Mouse (Mus musculus) embryonic facial prominence, embryonic 13.5 days (tissue): ENCODE measurements at regions not wholly inside any gene's neighbourhood (a gene's known extent, or its start where the extent isn't known, plus 50 kb on each side); places are given as distances from the start of the nearest gene placed in this dataset.

Experiments
- ATAC-seq: fragments of 200-750 bp; cut with Nextera tagmentation; 2 replicates; pipeline ENCODE4 v1.8.0; 2017; ENCODE audit warnings: low read depth; ENCODE audit not compliant: insufficient number of reproducible peaks, insufficient read depth, low FRiP score, low TSS enrichment
- H3K27ac ChIP-seq: fragments of 300-500 bp; sonication (generic); 2 replicates; pipeline ENCODE4 v1.5.1; 2015; ENCODE audit warnings: moderate library complexity, mild to moderate bottlenecking, inconsistent platforms
- H3K27me3 ChIP-seq: fragments of 300-500 bp; sonication (generic); 2 replicates; pipeline ENCODE4 v1.6.1; 2015; ENCODE audit warnings: mild to moderate bottlenecking, inconsistent platforms
- H3K36me3 ChIP-seq: fragments of 300-500 bp; sonication (generic); 2 replicates; pipeline ENCODE4 v1.6.1; 2015; ENCODE audit warnings: mild to moderate bottlenecking, inconsistent platforms
- H3K4me1 ChIP-seq: fragments of 300-500 bp; sonication (generic); 2 replicates; pipeline ENCODE4 v1.6.1; 2015; ENCODE audit warnings: inconsistent platforms
- H3K4me2 ChIP-seq: fragments of 300-500 bp; sonication (generic); 2 replicates; pipeline ENCODE4 v1.6.1; 2015; ENCODE audit warnings: moderate library complexity, mild to moderate bottlenecking, inconsistent platforms
- H3K4me3 ChIP-seq: fragments of 300-500 bp; sonication (generic); 2 replicates; pipeline ENCODE4 v1.5.1; 2015; ENCODE audit warnings: mild to moderate bottlenecking, inconsistent platforms
- H3K9ac ChIP-seq: fragments of 300-500 bp; sonication (generic); 2 replicates; pipeline ENCODE4 v1.6.1; 2015; ENCODE audit warnings: mild to moderate bottlenecking, inconsistent platforms
- H3K9me3 ChIP-seq: fragments of 300-500 bp; sonication (generic); 2 replicates; pipeline ENCODE4 v1.6.1; 2016; ENCODE audit warnings: inconsistent platforms
- WGBS: fragments of 180-500 bp; shearing (Covaris S2); methylation state at CpG from one replicate; pipeline ENCODE4 v1.1.7; 2015; ENCODE audit warnings: mixed read lengths; 5-methylcytosine and 5-hydroxymethylcytosine counted together

DNA sequence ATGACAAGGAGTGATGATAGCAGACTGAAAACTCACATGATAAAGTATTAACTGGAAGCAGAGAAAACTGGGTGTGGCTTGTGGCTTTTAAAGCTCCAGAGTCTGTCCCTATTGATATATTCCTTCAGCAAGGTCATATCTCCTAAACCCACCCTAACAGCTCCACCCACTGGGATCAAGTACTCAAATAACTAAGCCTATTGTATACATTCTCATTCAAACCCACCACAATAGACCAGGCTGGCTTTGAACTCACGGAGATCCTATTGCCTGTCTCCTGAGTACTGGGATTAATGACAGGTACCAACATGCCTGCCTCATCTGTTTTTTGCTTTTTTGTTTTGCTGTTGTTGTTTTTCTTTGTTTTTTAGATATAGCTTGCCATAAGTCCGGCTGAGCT, 484.3 kb upstream of the Zfp462 start:
- Histone ChIP-seq H3K4me1 (no peaks in the 10 kb centered on the region), H3K27ac (no peak overlapping the region), H3K4me3 (no peak overlapping the region), H3K27me3 (no peaks in the 10 kb centered on the region), H3K36me3 (no peaks in the 10 kb centered on the region), H3K4me2 (no peak overlapping the region), H3K9me3 (no peaks in the 10 kb centered on the region), H3K9ac (no peak overlapping the region)
- no peak for ATAC-seq
- 72% methylated on average over 2 of the region's 2 CpGs for WGBS

DNA sequence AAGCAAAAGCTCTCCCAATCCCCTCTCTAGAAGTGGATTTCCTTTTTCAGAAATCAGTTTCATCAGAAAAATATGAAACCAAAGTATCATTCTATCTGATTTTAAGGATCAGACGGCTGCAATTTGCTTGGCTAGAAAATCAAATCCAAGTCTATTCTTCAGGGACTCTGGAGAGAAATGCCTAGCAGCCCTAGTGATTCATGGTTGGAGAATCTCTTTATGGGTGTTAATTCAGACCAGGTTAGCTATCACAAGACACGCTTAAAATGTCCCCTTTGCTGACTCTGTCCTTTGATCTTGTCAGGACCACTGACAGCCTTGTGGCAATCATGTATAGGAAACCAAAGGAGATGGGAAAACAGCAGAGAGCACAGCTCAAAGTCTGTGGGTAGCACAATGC, 475.7 kb upstream of the Zfp462 start:
- H3K4me1 ChIP-seq = peaks cover 22% of the 10 kb centered on the region
- no peak overlapping the region for H3K4me2 ChIP-seq
- no peaks in the 10 kb centered on the region for H3K36me3 ChIP-seq
- no peaks in the 10 kb centered on the region; the same call in 1 of the 2 replicates for H3K27me3 ChIP-seq
- H3K9ac ChIP-seq = no peak overlapping the region
- no peak overlapping the region for H3K27ac ChIP-seq
- 20% methylated on average over 2 of the region's 2 CpGs for WGBS
- H3K9me3 ChIP-seq = no peaks in the 10 kb centered on the region
- ATAC-seq = no peak
- no peak overlapping the region for H3K4me3 ChIP-seq

DNA sequence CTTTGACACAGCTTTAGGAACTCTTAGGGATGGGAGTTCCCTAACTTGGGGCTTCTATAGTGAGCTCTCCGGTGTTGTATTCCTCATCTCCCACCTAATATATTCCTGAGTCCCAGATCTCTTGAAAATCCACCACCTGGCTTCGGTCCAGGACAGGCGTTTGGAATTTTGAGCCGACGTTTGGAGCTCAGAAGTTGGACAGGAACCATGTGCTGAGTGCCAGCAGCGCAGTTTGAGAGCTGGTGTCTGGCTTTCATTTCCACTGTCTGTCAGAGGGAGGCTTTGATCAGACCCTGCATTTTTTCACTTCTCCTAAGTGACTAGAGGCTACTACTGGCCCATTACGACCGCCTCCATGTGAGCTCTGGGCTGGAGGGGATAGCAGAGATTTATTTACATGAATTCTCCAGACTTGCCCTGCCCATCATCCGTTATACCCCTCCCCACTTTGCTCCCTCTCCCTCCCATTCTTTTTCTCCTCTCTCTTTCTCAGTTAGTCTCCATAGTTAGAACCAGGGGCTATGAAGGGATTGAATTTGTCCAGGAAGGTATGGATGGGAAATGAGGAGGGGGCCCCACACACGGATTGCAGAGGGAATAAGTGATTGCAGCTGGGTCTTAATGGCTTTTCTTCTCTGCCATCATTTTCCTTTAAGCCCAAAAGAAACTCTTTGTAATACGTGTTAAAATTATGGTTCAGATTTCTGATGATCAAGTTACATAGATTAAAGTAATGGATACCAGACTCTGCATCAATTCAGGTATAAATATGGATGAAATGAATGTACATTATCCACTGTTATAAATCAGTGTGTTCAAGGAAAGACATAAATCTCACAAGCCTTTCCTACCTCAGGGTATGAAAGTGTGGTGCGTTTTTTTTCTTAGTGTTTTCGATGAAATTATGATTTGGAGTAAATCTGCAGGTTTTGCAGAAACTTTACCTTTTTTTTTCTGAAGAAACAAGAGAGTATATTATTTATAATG, 474.5 kb upstream of the Zfp462 start:
- Histone ChIP-seq H3K27ac (peak overlapping the region; percentile 77), H3K9me3 (no peaks in the 10 kb centered on the region), H3K4me3 (no peak overlapping the region), H3K4me2 (peak overlapping the region; percentile 41), H3K4me1 (peaks cover 22% of the 10 kb centered on the region), H3K36me3 (no peaks in the 10 kb centered on the region), H3K27me3 (no peaks in the 10 kb centered on the region; the same call in 1 of the 2 replicates), H3K9ac (no peak overlapping the region)
- peak; percentile 82 for ATAC-seq
- WGBS = 7% methylated on average over 13 of the region's 13 CpGs

DNA sequence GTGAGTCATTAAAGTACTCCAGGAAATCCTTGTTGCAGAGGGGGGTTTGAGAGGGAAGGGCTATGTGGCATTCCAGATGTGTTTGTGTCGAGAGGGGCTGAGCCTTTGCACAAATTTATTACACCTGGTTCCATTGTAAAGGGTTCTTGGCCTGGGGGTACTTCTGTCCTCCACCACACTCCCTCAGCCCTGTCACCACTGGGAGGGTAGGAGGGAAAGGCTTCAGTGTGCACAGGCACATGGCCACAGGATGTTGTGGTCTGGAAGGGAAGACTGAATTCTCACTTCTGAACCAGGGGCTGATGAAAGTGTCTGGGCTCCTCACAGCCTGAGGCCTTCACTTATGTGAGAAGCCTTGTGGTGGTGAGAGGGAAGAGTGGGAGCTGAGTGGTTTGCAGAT, 473.8 kb upstream of the Zfp462 start:
- 6% methylated on average over 1 of the region's 1 CpGs for WGBS
- H3K4me2 ChIP-seq = no peak overlapping the region
- ATAC-seq = peak; percentile 71; the same call in 1 of the 2 replicates

DNA sequence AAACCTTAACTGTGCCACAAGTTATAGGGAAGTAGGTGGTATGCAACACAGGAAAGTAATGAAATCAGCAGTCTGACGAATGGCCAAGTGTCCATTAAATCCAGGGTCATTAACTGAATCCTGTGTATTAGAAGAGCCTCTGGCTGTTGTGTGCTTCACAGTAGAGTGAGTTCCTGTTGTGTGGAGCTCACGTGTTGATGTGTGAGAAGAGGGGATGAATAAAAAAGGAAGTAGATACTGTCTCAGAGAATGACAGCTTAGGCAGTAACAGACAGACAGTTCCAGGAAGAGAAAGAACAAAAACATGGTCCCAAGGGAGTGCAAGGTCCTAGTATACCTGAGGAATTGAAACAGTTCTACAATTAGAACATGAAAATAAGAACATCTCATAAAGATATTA, 463.1 kb upstream of the Zfp462 start:
- Histone ChIP-seq H3K9me3 (no peaks in the 10 kb centered on the region), H3K4me2 (no peak overlapping the region), H3K36me3 (no peaks in the 10 kb centered on the region), H3K9ac (no peak overlapping the region), H3K4me3 (no peak overlapping the region), H3K27me3 (no peaks in the 10 kb centered on the region), H3K27ac (no peak overlapping the region), H3K4me1 (no peaks in the 10 kb centered on the region)
- no peak for ATAC-seq
- 71% methylated on average over 2 of the region's 2 CpGs for WGBS

More for the DNA sequence above, 473.8 kb upstream of the Zfp462 start:
- Histone ChIP-seq H3K9ac (no peak overlapping the region), H3K27me3 (no peaks in the 10 kb centered on the region; the same call in 1 of the 2 replicates), H3K4me1 (peaks cover 22% of the 10 kb centered on the region), H3K36me3 (no peaks in the 10 kb centered on the region), H3K9me3 (no peaks in the 10 kb centered on the region), H3K4me3 (no peak overlapping the region), H3K27ac (peak overlapping the region; percentile 44)

DNA sequence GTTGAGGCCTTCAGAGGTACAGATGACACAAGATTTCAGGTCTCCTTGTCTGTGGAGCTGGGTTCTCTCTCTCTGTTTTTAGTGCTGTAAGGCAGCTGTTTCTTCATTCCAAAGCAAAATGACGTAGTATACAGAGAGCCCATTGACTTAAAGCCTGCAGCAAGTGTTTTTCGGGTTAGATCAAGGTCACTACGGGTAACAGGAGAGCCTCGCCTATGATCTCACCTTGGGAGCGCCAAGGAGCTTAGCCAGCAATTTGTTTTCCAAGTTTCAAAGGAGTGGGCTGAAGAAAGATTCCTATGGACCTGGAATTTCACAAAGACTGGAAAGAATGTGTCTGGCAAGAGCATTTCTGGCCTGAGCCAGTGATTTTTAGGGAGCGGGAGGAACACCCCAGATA, 451.8 kb upstream of the Zfp462 start:
- no peak overlapping the region for H3K4me3 ChIP-seq
- no peaks in the 10 kb centered on the region for H3K36me3 ChIP-seq
- H3K4me1 ChIP-seq = no peaks in the 10 kb centered on the region
- H3K9me3 ChIP-seq = no peaks in the 10 kb centered on the region
- H3K27me3 ChIP-seq = no peaks in the 10 kb centered on the region
- no peak overlapping the region for H3K9ac ChIP-seq
- H3K27ac ChIP-seq = no peak overlapping the region
- no peak for ATAC-seq
- no peak overlapping the region for H3K4me2 ChIP-seq
- WGBS = 53% methylated on average over 6 of the region's 6 CpGs

DNA sequence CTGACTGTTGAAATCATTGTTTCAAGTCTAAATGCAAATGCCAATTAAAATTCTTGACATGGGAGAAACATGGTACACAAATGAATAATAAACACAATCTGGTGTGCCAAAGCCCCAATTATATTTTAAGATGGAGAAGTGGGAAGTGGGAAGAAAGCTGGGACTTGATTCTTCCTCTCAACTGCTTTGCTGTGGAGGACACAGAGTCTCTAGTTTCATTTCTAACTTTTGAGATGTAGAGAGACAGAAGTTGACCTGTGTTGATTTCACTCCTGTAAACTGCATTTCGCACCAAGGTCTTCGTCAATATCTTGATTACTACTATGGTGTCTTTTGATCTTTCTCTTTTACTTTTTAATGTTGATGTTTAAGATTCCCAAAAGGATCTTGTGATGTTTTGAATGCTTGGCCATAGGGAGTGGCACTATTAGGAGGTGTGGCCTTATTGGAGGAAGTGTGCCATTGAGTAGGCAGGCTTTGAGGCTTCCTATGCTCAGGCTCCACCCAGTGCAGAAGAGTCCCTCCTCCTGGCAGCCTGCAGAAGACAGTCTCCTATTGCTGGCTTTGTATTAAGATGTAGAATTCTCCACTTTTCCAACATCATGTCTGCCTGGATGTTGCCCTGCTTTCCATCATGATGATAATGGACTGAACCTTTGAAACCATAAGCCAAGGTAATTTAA, 447.4 kb upstream of the Zfp462 start:
- Histone ChIP-seq H3K4me1 (no peaks in the 10 kb centered on the region), H3K4me3 (no peak overlapping the region), H3K27ac (no peak overlapping the region), H3K9ac (no peak overlapping the region), H3K36me3 (no peaks in the 10 kb centered on the region), H3K27me3 (no peaks in the 10 kb centered on the region), H3K4me2 (no peak overlapping the region), H3K9me3 (no peaks in the 10 kb centered on the region)
- 95% methylated on average over 2 of the region's 2 CpGs for WGBS
- no peak for ATAC-seq

DNA sequence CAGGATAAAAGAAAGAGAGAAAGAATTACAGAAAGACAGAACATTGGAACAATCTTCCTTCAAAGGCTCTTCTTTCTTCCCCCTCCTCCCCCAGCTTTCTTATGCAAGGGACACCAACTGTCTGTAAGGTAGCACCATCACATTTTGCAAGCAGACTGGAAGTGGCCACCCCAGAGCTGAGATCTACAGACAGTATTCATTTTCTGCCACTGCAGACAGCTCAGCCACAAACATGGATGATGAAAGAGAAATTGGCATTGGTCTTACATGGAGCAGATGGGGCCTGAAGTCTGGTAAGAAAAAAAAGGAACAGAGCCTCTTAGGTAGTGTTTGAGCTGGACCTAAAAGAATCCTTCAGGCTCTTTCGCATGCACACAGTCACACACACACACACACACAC, 428.9 kb upstream of the Zfp462 start:
- Histone ChIP-seq H3K27ac (no peak overlapping the region), H3K36me3 (no peaks in the 10 kb centered on the region), H3K27me3 (no peaks in the 10 kb centered on the region), H3K4me3 (no peak overlapping the region), H3K9ac (no peak overlapping the region), H3K4me2 (no peak overlapping the region), H3K4me1 (no peaks in the 10 kb centered on the region), H3K9me3 (no peaks in the 10 kb centered on the region)
- 75% methylated on average over 1 of the region's 1 CpGs for WGBS
- no peak for ATAC-seq

DNA sequence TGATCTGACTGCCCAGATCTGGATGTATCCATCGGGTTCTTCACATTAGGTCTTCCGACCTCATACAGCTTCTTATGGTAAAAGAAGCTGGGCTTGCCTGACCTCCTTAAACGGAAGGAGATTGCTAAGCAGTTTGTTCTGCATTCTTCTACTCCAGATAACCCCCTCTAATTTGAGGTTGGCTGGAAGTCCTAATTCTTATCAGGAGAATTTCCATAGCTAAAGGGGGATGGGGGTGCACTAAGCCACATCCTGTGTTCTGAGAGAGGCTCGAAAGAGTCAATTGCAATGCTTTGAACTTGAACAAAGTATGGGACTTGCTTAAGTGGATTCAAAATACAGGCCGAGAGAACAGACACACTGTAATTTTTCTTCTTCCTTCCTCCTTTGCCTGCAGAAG, 421.6 kb upstream of the Zfp462 start:
- Histone ChIP-seq H3K36me3 (no peaks in the 10 kb centered on the region), H3K27ac (0 out of 2 replicates have a peak overlapping the region, but pooled peaks have one; percentile 3), H3K9ac (no peak overlapping the region), H3K9me3 (no peaks in the 10 kb centered on the region), H3K27me3 (no peaks in the 10 kb centered on the region), H3K4me3 (no peak overlapping the region), H3K4me2 (no peak overlapping the region), H3K4me1 (peaks cover 36% of the 10 kb centered on the region)
- no peak for ATAC-seq
- WGBS = 57% methylated on average over 5 of the region's 5 CpGs

DNA sequence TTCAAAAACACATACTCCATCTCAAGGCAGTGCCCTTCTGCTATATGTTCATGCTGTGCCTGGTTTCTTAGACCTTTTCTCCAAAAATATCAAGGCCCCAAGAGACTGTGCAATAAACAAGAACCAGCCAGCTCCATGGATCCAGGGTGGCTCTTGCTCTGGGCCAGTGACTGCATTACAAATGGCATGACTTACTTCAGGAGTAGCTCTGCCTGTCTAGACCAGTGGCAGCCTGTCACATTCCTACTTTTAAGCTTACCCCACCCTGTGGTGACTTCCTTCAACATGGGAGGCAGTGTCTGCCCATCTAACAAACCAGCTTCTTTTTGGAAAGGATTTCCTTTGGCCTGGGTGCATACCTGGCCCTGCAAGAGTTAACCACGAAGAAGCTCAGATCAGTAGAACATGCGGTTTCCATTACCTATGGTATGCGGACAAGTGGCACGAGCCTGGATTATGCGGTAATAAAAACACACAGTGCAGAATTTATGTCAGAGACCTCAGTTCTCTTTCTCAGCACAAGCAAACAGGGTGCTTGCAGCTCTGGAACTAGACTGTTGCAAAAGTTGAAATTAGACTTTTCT, 418.8 kb upstream of the Zfp462 start:
- peak overlapping the region; percentile 5; the same call in 1 of the 2 replicates for H3K4me2 ChIP-seq
- H3K27me3 ChIP-seq = no peaks in the 10 kb centered on the region
- H3K27ac ChIP-seq = peak overlapping the region; percentile 49
- peak; percentile 69; the same call in 1 of the 2 replicates for ATAC-seq
- H3K4me3 ChIP-seq = no peak overlapping the region
- no peaks in the 10 kb centered on the region for H3K9me3 ChIP-seq
- H3K9ac ChIP-seq = no peak overlapping the region
- peaks cover 36% of the 10 kb centered on the region for H3K4me1 ChIP-seq
- whole genome bisulfite sequencing = 4% methylated on average over 5 of the region's 5 CpGs
- no peaks in the 10 kb centered on the region for H3K36me3 ChIP-seq

DNA sequence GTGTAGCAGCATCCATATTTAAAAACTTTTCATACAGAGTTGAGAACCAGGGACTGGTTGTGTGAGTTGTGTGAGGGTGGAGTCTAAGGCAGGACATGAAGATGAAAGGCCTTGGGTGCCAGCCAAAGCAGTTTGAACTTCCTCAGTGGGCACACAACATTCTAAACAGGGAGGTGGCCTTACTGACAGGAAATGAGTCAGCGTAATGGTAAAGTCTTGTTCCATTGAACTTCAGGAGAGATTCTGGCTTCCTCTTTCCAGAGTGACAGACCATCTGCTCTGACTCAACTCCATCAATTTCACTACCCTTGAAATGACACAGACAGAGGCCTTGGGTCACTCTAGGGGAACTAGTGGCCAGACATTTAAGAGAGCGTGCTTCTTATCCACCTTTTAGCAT, 417.2 kb upstream of the Zfp462 start:
- no peak overlapping the region for H3K9ac ChIP-seq
- H3K4me3 ChIP-seq = no peak overlapping the region
- H3K27me3 ChIP-seq = no peaks in the 10 kb centered on the region
- H3K4me2 ChIP-seq = no peak overlapping the region
- 91% methylated on average over 2 of the region's 2 CpGs for WGBS
- no peaks in the 10 kb centered on the region for H3K36me3 ChIP-seq
- H3K27ac ChIP-seq = no peak overlapping the region
- no peak for ATAC-seq
- H3K9me3 ChIP-seq = no peaks in the 10 kb centered on the region
- H3K4me1 ChIP-seq = peaks cover 36% of the 10 kb centered on the region
